Mouse (Mus musculus) gastrocnemius, postnatal 36 days (tissue): ENCODE results near the gene Psmd6. TPM values are rescaled to one million over a fixed set of nuclear protein-coding genes. Genes with fewer than 3 reads are reported as not detected.

Experiments used
- DNase-seq, 2 experiments: peaks; one replicate each; pipeline ENCODE4 v3.0.0; 2022
- intact Hi-C: fragments of 180-260 bp; cut with DNase I; formaldehyde crosslinking; loops from one replicate; pipeline ENCODE4 v1.15.1; 2025
- long read RNA-seq, 2 experiments: library from polyadenylated mRNA; stranded (forward); transcript quantifications; one replicate each; pipeline ENCODE4 v2.0.0; 2021
- total RNA-seq, 2 experiments: library from RNA; stranded (reverse); gene quantifications; 2 replicates each; pipeline ENCODE4 v1.2.3; 2021

The Psmd6 gene
- total RNA-seq: 100 to 1,000 TPM; 136 to 144 TPM
- long read RNA-seq, experiment 1, transcript Psmd6-201 (8 exons, 1,387 nt): major isoform, 230 of 244 reads
- long read RNA-seq, experiment 1, partial matches to known transcripts: 7 of 244 reads
- long read RNA-seq, experiment 1, other reads (novel, unspliced or antisense): 7 of 244 reads
- long read RNA-seq, experiment 2, transcript Psmd6-201 (8 exons, 1,387 nt): major isoform, 260 of 275 reads
- long read RNA-seq, experiment 2, partial matches to known transcripts: 10 of 275 reads
- long read RNA-seq, experiment 2, other reads (novel, unspliced or antisense): 5 of 275 reads

- intact Hi-C loops: no loop called here
- DNase-seq: peak; percentile 82 to 91
These were observed at the start of gene Psmd6 for GRCm38 (mm10) chr14:14120230-14121096. Gene Psmd6 (minus strand): TSS chr14:14120984.

GRCm38 (mm10) chr14:14110710-14111109, 10.1 kb downstream of the Psmd6 start:
- intact Hi-C loops: no loop called here
- no peak for DNase-seq

- DNase-seq: no peak
- intact Hi-C loops: no loop called here
These were observed 15.9 kb downstream of the Psmd6 start for GRCm38 (mm10) chr14:14104930-14105318.

- no peak for DNase-seq
- intact Hi-C loops: no loop called here
These were observed 16.4 kb downstream of the Psmd6 start for GRCm38 (mm10) chr14:14104213-14104929.

- DNase-seq: no peak
These were observed 19.5 kb downstream of the Psmd6 start for GRCm38 (mm10) chr14:14101296-14101695.

GRCm38 (mm10) chr14:14100773-14101280, 20.0 kb downstream of the Psmd6 start:
- intact Hi-C loops: no loop called here
- no peak for DNase-seq

More at GRCm38 (mm10) chr14:14101296-14101695, 19.5 kb downstream of the Psmd6 start:
- intact Hi-C loops: no loop called here

- intact Hi-C loops: loop anchor here (5.0 kb wide), 3 partner anchors 86 to 136 kb away; partner anchors contain the start of genes Atxn7 and Thoc7
- DNase-seq: peak; percentile 84 to 87
These were observed 22.3 kb downstream of the Psmd6 start for GRCm38 (mm10) chr14:14098330-14098980.

- DNase-seq: no peak
- intact Hi-C loops: no loop called here
These were observed 30.2 kb downstream of the Psmd6 start for GRCm38 (mm10) chr14:14090571-14090970.

- DNase-seq: no peak
- intact Hi-C loops: no loop called here
These were observed 32.6 kb downstream of the Psmd6 start for GRCm38 (mm10) chr14:14088016-14088791.

- no peak for DNase-seq
- intact Hi-C loops: no loop called here
These were observed 33.4 kb downstream of the Psmd6 start for GRCm38 (mm10) chr14:14087348-14087747.

- intact Hi-C loops: no loop called here
- no peak for DNase-seq
These were observed 34.0 kb downstream of the Psmd6 start for GRCm38 (mm10) chr14:14086711-14087263.

- intact Hi-C loops: no loop called here
- DNase-seq: no peak
These were observed 37.0 kb downstream of the Psmd6 start for GRCm38 (mm10) chr14:14083811-14084210.

- DNase-seq: no peak
- intact Hi-C loops: no loop called here
These were observed 40.1 kb downstream of the Psmd6 start for GRCm38 (mm10) chr14:14080604-14081194.

- DNase-seq: no peak
- intact Hi-C loops: no loop called here
These were observed 49.3 kb downstream of the Psmd6 start for GRCm38 (mm10) chr14:14071456-14071855.

GRCm38 (mm10) chr14:14070541-14071315, 50.1 kb downstream of the Psmd6 start:
- DNase-seq: no peak
- intact Hi-C loops: no loop called here

GRCm38 (mm10) chr14:14068553-14068952, 52.2 kb downstream of the Psmd6 start:
- DNase-seq: no peak
- intact Hi-C loops: no loop called here

- DNase-seq: peak; percentile 6 to 29
- intact Hi-C loops: no loop called here
These were observed 52.9 kb downstream of the Psmd6 start for GRCm38 (mm10) chr14:14067648-14068472.
